Mouse (Mus musculus) hindbrain, embryonic 11.5 days (tissue): ENCODE data around the gene Ranbp2. TPM values are rescaled to one million over a fixed set of nuclear protein-coding genes. Genes with fewer than 3 reads are reported as not detected.
"Not testable (repeated sequence)": the region's sequence is repeated elsewhere in the genome, so short reads cannot be mapped to it uniquely, and the experiment has no call there.

Experiments used
- ATAC-seq: fragments of 200-750 bp; cut with Nextera tagmentation; 2 replicates; pipeline ENCODE4 v1.8.0; 2017; ENCODE audit warnings: mild to moderate bottlenecking, moderate TSS enrichment, moderate library complexity; ENCODE audit not compliant: low FRiP score
- DNase-seq: peaks from one replicate; pipeline ENCODE4 v3.0.0-alpha.2; 2015; ENCODE audit warnings: low spot score
- H3K27ac ChIP-seq: fragments of 300-500 bp; sonication (generic); 2 replicates; pipeline ENCODE4 v1.5.1; 2014; ENCODE audit warnings: mild to moderate bottlenecking, low read depth, low read length
- H3K27me3 ChIP-seq: fragments of 300-500 bp; sonication (generic); 2 replicates; pipeline ENCODE4 v1.6.1; 2014; ENCODE audit warnings: mild to moderate bottlenecking, low read length, moderate library complexity, mixed read lengths; ENCODE audit not compliant: control insufficient read depth, insufficient read depth
- H3K36me3 ChIP-seq: fragments of 300-500 bp; sonication (generic); 2 replicates; pipeline ENCODE4 v1.6.1; 2014; ENCODE audit warnings: mild to moderate bottlenecking, low read length, moderate library complexity, mixed read lengths; ENCODE audit not compliant: control insufficient read depth, insufficient read depth
- H3K4me1 ChIP-seq: fragments of 300-500 bp; sonication (generic); replicated peaks from 2 replicates; pipeline ENCODE4 v1.6.1; 2014; ENCODE audit warnings: low read length, mixed read lengths; ENCODE audit not compliant: control insufficient read depth, insufficient read depth
- H3K4me2 ChIP-seq: fragments of 300-500 bp; sonication (generic); replicated peaks from 2 replicates; pipeline ENCODE4 v1.6.1; 2014; ENCODE audit warnings: mild to moderate bottlenecking, low read depth, low read length
- H3K4me3 ChIP-seq: fragments of 300-500 bp; sonication (generic); 2 replicates; pipeline ENCODE4 v1.5.1; 2014; ENCODE audit warnings: low read depth, low read length
- H3K9ac ChIP-seq: fragments of 300-500 bp; sonication (generic); 2 replicates; pipeline ENCODE4 v1.6.1; 2014; ENCODE audit warnings: low read depth, low read length
- H3K9me3 ChIP-seq: fragments of 300-500 bp; sonication (generic); 2 replicates; pipeline ENCODE4 v1.6.1; 2016; ENCODE audit warnings: low read length; ENCODE audit not compliant: control insufficient read depth
- WGBS: fragments of 180-500 bp; shearing (Covaris S2); extraction: QIAGEN DNeasy Blood & Tissue Kit; methylation state at CpG from one replicate; pipeline ENCODE4 v1.1.7; 2014; 5-methylcytosine and 5-hydroxymethylcytosine counted together
- polyA plus RNA-seq: library from polyadenylated mRNA; unstranded; fragments of >200 nt; fragmentation: Nextera tagmentation; extraction: Ambion mirVana; gene quantifications from 2 replicates; pipeline ENCODE4 v1.2.1, GENCODE M21; 2014

The Ranbp2 gene
- polyA plus RNA-seq, 1 experiment from 2014 or later, result 48.2 TPM

DNA sequence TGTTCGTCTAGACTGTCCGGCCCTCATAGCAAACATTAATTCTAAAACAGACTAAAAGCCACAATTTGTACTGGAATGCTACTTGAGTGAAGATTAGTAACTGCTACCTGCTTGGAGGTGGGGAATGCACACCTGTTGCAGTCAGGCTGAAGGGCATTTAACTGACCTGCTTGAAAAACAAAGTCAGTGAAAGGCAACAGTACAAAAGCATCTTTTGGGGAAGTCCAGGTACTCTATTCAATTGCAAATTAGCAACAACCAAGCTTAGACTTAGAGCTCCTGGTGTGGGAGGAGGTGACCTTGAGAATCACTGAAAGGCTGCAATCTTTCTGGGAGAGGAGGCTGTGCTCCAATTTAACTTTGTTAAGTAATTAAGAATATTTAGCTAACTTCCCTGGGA is 85.5 kb downstream of the Ranbp2 start:
- H3K4me3 ChIP-seq, result no peak overlapping the region
- DNase-seq, result no peak
- no peaks in the 10 kb centered on the region for H3K36me3 ChIP-seq
- H3K4me2 ChIP-seq, result no peak overlapping the region
- H3K9me3 ChIP-seq, result no peaks in the 10 kb centered on the region
- no peak for ATAC-seq
- H3K27me3 ChIP-seq, result no peaks in the 10 kb centered on the region
- H3K27ac ChIP-seq, result no peak overlapping the region
- no peaks in the 10 kb centered on the region for H3K4me1 ChIP-seq
- H3K9ac ChIP-seq, result no peak overlapping the region
- 88% methylated on average over 2 of the region's 2 CpGs for WGBS

DNA sequence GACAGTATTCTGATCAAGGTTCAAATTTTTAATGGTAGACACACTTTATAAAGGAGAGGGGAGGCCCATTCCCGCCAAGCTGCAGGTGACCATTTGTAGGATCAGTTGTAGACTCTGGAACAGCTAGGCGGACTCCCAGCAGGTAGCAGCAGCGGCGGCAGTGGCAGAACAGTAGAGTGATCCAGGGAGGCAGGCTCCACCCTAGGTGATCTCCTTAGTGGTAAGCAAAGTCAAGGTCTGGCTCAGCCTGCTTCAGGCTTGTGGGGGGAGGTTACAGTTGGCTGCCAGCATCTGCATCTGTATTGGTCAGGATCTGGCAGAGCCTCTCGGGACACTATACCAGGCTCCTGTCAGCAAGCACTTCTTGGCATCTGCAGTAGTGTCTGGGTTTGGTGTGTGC is 89.6 kb downstream of the Ranbp2 start:
- not testable (repeated sequence) for H3K4me2 ChIP-seq, H3K27ac ChIP-seq, H3K9ac ChIP-seq, H3K4me3 ChIP-seq, ATAC-seq, H3K9me3 ChIP-seq, H3K4me1 ChIP-seq, H3K36me3 ChIP-seq, DNase-seq, H3K27me3 ChIP-seq
- 88% methylated on average over 5 of the region's 5 CpGs for WGBS

DNA sequence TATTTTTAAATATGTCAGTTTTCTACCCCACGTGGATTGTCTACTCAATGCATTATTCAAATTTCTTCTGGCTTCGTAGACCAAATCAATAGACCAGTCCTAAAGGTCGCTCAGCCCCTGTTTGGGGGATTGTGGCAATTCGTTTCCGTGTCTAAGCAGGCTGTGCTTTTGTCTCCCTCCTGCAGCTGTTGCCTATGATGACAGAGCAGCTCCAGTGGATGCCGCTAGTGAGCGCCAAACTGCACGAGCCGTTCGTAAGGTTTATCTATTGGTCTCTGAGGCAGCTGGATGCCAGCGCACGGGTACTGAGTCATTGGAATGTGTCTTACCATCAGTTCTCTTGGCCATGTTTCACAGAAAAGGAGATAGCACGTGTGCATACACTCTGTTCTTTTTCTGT is 93.9 kb downstream of the Ranbp2 start:
- DNase-seq (peak; percentile 41), ATAC-seq (peak; percentile 53; the same call in 1 of the 2 replicates)
- no peak overlapping the region for H3K27ac ChIP-seq
- H3K36me3 ChIP-seq, result no peaks in the 10 kb centered on the region
- no peaks in the 10 kb centered on the region for H3K4me1 ChIP-seq
- no peak overlapping the region for H3K4me2 ChIP-seq
- no peak overlapping the region for H3K4me3 ChIP-seq
- no peaks in the 10 kb centered on the region for H3K9me3 ChIP-seq
- H3K27me3 ChIP-seq, result no peaks in the 10 kb centered on the region
- no peak overlapping the region for H3K9ac ChIP-seq
- 58% methylated on average over 13 of the region's 13 CpGs for WGBS

Other genes starting within 250 kb of the Ranbp2 start
- gene AW822073, start 222.0 kb upstream of the Ranbp2 start, polyA plus RNA-seq, result not detected in 2 replicates
- not detected in 2 replicates for gene Duxf3, start 214.2 kb upstream of the Ranbp2 start, polyA plus RNA-seq
- not detected in 2 replicates for gene Gm4981, start 210.2 kb upstream of the Ranbp2 start, polyA plus RNA-seq
- 49.4 and 56.1 TPM in 2 replicates for gene Gcc2, start 191.4 kb upstream of the Ranbp2 start, polyA plus RNA-seq
- gene Lims1, start 123.5 kb upstream of the Ranbp2 start, polyA plus RNA-seq, result 86.2 and 89.9 TPM in 2 replicates
- 13.0 and 14.5 TPM in 2 replicates for gene Ccdc138, start 51.0 kb downstream of the Ranbp2 start, polyA plus RNA-seq
- 0.11 and 0.19 TPM in 2 replicates for gene Edar, start 228.7 kb downstream of the Ranbp2 start, polyA plus RNA-seq